Comparison of ENCODE assay signal across 19 mouse cellular contexts in the genomic region with DNA sequence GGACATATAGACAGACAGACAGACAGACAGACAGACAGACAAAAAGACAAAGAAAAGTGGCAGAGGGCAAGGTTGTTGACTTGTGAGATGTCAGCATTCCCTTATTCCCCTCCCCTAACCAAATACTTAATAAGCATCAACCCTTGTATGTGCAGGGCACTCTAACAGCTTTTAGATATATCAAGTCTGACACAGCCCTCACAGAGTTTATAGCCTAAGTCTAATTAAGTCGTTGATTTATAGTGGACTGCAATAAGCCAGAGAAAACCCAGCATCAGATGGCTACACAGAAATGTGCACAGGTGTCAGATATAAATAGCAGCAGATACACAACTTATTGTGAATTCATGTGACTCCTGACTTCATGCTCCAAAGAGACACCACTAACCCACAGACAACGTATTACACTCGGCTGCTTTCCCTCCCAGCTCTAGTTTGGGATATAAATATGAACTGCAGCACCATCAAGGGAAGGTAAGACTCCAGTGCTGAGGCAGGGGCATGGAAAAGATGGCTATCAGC.
A peak's percentile ranks its signal among the peaks of the same experiment; 100 is the strongest.
DNase-seq lines count a peak whose midpoint lies in the region; ATAC-seq and TF ChIP-seq lines count a peak whose summit lies in the region.
"Had no signal": no experiment of that assay in that cellular context is flagged by ENCODE, and none has a peak within 500 bp of the region (broad histone marks: within the 10 kb centered on the region; RNA-seq: fewer than 3 reads in every experiment).

No protein-coding gene starts in this region.

- H3K4me1 ChIP-seq in heart, embryonic 14.5 days (ENCODE audit: control insufficient read depth in 2 of 2, insufficient read depth in 2 of 2, low read length in 2 of 2): peaks cover 33 to 79% of the 10 kb centered on the region in 2 experiments
- peaks cover 8% of the 10 kb centered on the region; the same call in 1 of the 2 replicates for H3K4me1 ChIP-seq in neural tube, embryonic 13.5 days (replicated peaks)
- no peaks in the 10 kb centered on the region for H3K4me1 ChIP-seq in midbrain, embryonic 11.5 days (ENCODE audit: control insufficient read depth, insufficient read depth, low read length)
- H3K4me1 ChIP-seq in midbrain, embryonic 10.5 days: no peaks in the 10 kb centered on the region
- H3K4me1 ChIP-seq: forebrain, embryonic 12.5 days; midbrain, embryonic 15.5 days had no signal

- H3K36me3 ChIP-seq in heart, embryonic 14.5 days (ENCODE audit: control insufficient read depth, insufficient read depth, low read length): peaks cover 3% of the 10 kb centered on the region; the same call in 1 of the 2 replicates
- no peaks in the 10 kb centered on the region for H3K36me3 ChIP-seq in neural tube, embryonic 13.5 days
- H3K36me3 ChIP-seq in midbrain, embryonic 11.5 days (ENCODE audit: control insufficient read depth, insufficient read depth, low read length): no peaks in the 10 kb centered on the region
- H3K36me3 ChIP-seq in midbrain, embryonic 10.5 days: no peaks in the 10 kb centered on the region
- H3K36me3 ChIP-seq: forebrain, embryonic 12.5 days; midbrain, embryonic 15.5 days had no signal

- peak overlapping the region; percentile 67 for H3K4me3 ChIP-seq in gastrocnemius, adult 2 months
- no peak overlapping the region for H3K4me3 ChIP-seq in heart, embryonic 14.5 days (ENCODE audit: control insufficient read depth in 1 of 2, insufficient read depth in 1 of 2, low read depth in 1 of 2, low read length in 2 of 2)
- H3K4me3 ChIP-seq in neural tube, embryonic 13.5 days: no peak overlapping the region
- H3K4me3 ChIP-seq in midbrain, embryonic 11.5 days (ENCODE audit: low read depth, low read length): no peak overlapping the region
- no peak overlapping the region for H3K4me3 ChIP-seq in midbrain, embryonic 10.5 days
- H3K4me3 ChIP-seq: forebrain, embryonic 12.5 days; midbrain, embryonic 15.5 days had no signal

- H3K27me3 ChIP-seq in heart, embryonic 14.5 days (ENCODE audit: control insufficient read depth, insufficient read depth, low read length): no peaks in the 10 kb centered on the region
- no peaks in the 10 kb centered on the region for H3K27me3 ChIP-seq in neural tube, embryonic 13.5 days
- no peaks in the 10 kb centered on the region for H3K27me3 ChIP-seq in midbrain, embryonic 11.5 days (ENCODE audit: control insufficient read depth, insufficient read depth, low read length)
- no peaks in the 10 kb centered on the region for H3K27me3 ChIP-seq in midbrain, embryonic 10.5 days (ENCODE audit: low read depth, poor library complexity, severe bottlenecking)
- H3K27me3 ChIP-seq: forebrain, embryonic 12.5 days; midbrain, embryonic 15.5 days had no signal

- peak overlapping the region; percentile 45 for H3K9ac ChIP-seq in heart, embryonic 14.5 days (ENCODE audit: low read length)
- no peak overlapping the region for H3K9ac ChIP-seq in neural tube, embryonic 13.5 days
- no peak overlapping the region for H3K9ac ChIP-seq in midbrain, embryonic 11.5 days (ENCODE audit: low read length)
- H3K9ac ChIP-seq: forebrain, embryonic 12.5 days; midbrain, embryonic 15.5 days had no signal

- ATAC-seq in heart, embryonic 14.5 days (ENCODE audit: insufficient number of reproducible peaks, insufficient read depth, low FRiP score, low read depth): no peak
- peak; percentile 65; the same call in 1 of the 2 replicates for ATAC-seq in neural tube, embryonic 13.5 days (ENCODE audit: low read depth)
- no peak for ATAC-seq in midbrain, embryonic 11.5 days (ENCODE audit: low FRiP score)
- ATAC-seq: lung, postnatal 0 days; midbrain, embryonic 15.5 days had no signal

- TF ChIP-seq CTCF in gastrocnemius, adult 2 months (IDR thresholded peaks at IDR 0.05): no peak

- no peak for DNase-seq in gastrocnemius, adult 2 months
- no peak for DNase-seq in gastrocnemius, postnatal 14 days
- DNase-seq in heart, postnatal 36 days: no peak
- no peak for DNase-seq in neural tube, embryonic 10.5 days (ENCODE audit: extremely low spot score, low spot score)
- no peak for DNase-seq in midbrain, embryonic 11.5 days (ENCODE audit: low spot score, missing footprints)
- no peak for DNase-seq in midbrain, embryonic 10.5 days (ENCODE audit: low spot score)
- DNase-seq: adrenal gland, postnatal 36 days; B cell, adult 2 months; cerebellum, adult 11-12 months; cerebellum, postnatal 36 days; gastrocnemius, postnatal 25 days; kidney, adult 18-20 months; layer of hippocampus, postnatal 36 days; thymus, postnatal 14 days had no signal

- no peaks in the 10 kb centered on the region for H3K9me3 ChIP-seq in heart, embryonic 14.5 days (ENCODE audit: control insufficient read depth, low read length)
- no peaks in the 10 kb centered on the region for H3K9me3 ChIP-seq in neural tube, embryonic 13.5 days
- no peaks in the 10 kb centered on the region for H3K9me3 ChIP-seq in midbrain, embryonic 11.5 days (ENCODE audit: control insufficient read depth, low read length)
- no peaks in the 10 kb centered on the region for H3K9me3 ChIP-seq in midbrain, embryonic 10.5 days (replicated peaks)
- H3K9me3 ChIP-seq: forebrain, embryonic 12.5 days; midbrain, embryonic 15.5 days had no signal

- peak overlapping the region; percentile 41 for H3K4me2 ChIP-seq in heart, embryonic 14.5 days (ENCODE audit: low read length)
- no peak overlapping the region for H3K4me2 ChIP-seq in neural tube, embryonic 13.5 days
- H3K4me2 ChIP-seq in midbrain, embryonic 11.5 days: no peak overlapping the region
- H3K4me2 ChIP-seq: forebrain, embryonic 12.5 days; midbrain, embryonic 15.5 days had no signal

- intact Hi-C loops in gastrocnemius, adult 2 months (cut with DNase I): no loop called here
- intact Hi-C loops in gastrocnemius, postnatal 14 days (cut with DNase I; ENCODE audit: low total_unique reads): no loop called here
- intact Hi-C loops in heart, postnatal 36 days (cut with DNase I): no loop called here

- peak overlapping the region; percentile 94 for H3K27ac ChIP-seq in gastrocnemius, adult 2 months
- H3K27ac ChIP-seq in heart, embryonic 14.5 days (replicated peaks in 1 of 2; ENCODE audit: control insufficient read depth in 1 of 2, insufficient read depth in 1 of 2, low read depth in 2 of 2, low read length in 2 of 2): peak overlapping the region; percentile 66 to 91
- H3K27ac ChIP-seq in neural tube, embryonic 13.5 days (replicated peaks): no peak overlapping the region
- no peak overlapping the region for H3K27ac ChIP-seq in midbrain, embryonic 11.5 days (ENCODE audit: low read depth, low read length)
- H3K27ac ChIP-seq in midbrain, embryonic 10.5 days (replicated peaks): no peak overlapping the region
- H3K27ac ChIP-seq: forebrain, embryonic 12.5 days; midbrain, embryonic 15.5 days had no signal

- 39% methylated on average over 3 of the region's 3 CpGs for WGBS in heart, embryonic 14.5 days
- 60% methylated on average over 3 of the region's 3 CpGs for WGBS in neural tube, embryonic 13.5 days
- WGBS in midbrain, embryonic 11.5 days: 88% methylated on average over 3 of the region's 3 CpGs
- 89% methylated on average over 3 of the region's 3 CpGs for WGBS in midbrain, embryonic 10.5 days

Comparison
In these comparisons a context has a peak if more than half of its experiments do, and no peak if none do; other contexts are left out.
1. H3K27ac ChIP-seq: peak in gastrocnemius, adult 2 months (single experiment) and heart, embryonic 14.5 days (2 of 2); none in neural tube, embryonic 13.5 days (single experiment), midbrain, embryonic 11.5 days (single experiment) and midbrain, embryonic 10.5 days (single experiment).